Mouse (Mus musculus) heart, postnatal 0 days (tissue): Measurements from ENCODE around the gene Zbp1.

Experiments used
- CTCF ChIP-seq: IDR thresholded peaks from 2 replicates; pipeline ENCODE4 v1.5.1; 2016; ENCODE audit warnings: antibody characterized with exemption, control low read depth, low read depth
- EP300 ChIP-seq: IDR thresholded peaks from 2 replicates; pipeline ENCODE4 v1.6.1; 2016; ENCODE audit warnings: antibody characterized with exemption, low read depth

DNA sequence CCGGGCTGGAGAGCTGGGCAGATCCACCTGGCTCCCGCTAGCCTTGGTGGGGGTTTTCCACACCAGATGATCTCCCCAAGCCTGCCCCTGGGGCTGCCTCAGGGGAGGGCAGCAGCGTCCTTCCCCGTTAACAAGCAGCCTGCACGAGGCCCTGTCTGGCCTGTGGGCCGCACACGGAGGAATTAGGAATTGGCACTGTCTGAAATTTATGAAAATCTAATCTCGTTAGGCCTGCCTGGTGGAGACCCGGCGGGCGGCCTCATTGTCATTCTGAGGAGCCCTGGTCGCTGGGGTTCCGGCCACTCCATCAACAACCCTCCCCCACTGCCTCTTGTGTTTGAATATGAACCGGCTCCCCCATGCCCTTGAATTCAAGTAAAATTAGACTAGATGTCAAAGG, 19.8 kb upstream of the Zbp1 start:
- TF ChIP-seq CTCF = no peak
- TF ChIP-seq EP300 = no peak
